Mouse (Mus musculus) splenic B cell, adult 2 months (primary cell): Measurements from ENCODE around the gene Shank2.

Source experiments
- DNase-seq: peaks from one replicate; pipeline ENCODE4 v3.0.0-alpha.2; 2011; ENCODE audit warnings: low read depth, low spot score
- H3K27me3 ChIP-seq: 2 replicates; pipeline ENCODE4 v1.6.1; 2012; ENCODE audit warnings: mild to moderate bottlenecking, low read length, moderate library complexity, mixed read lengths; ENCODE audit not compliant: control insufficient read depth, poor library complexity, insufficient read depth, severe bottlenecking
- H3K36me3 ChIP-seq: 2 replicates; pipeline ENCODE4 v1.6.1; 2012; ENCODE audit warnings: mild to moderate bottlenecking, low read length, moderate library complexity, mixed read lengths; ENCODE audit not compliant: control insufficient read depth, poor library complexity, insufficient read depth, severe bottlenecking

Gene Shank2

DNA sequence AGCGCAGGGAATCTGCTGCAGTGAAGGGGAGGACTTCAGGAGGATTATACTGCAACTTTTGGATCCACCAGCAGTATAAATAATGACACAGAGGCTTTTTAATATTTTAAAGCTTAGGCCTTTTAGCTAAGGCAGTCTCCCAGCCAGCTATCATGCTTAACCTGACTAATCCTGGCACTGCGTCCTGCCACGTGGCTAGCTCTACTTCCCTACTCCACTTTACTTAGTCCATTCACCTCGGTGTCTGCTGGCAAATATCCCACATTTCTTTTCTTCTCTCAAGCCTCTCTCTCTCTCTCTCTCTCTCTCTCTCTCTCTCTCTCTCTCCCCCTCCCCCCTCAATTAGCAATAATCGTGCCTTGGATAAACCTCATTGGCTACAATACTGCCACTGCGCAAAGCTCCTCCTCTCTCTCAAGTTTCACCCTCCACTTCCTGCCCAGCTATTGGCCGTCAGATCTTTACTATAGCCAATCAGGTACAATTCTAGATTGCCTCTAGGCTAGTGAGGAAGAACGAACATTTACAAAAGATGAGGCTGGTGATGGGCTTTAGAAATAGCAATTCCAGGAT lies 253.0 kb downstream of the Shank2 start:
- no peaks in the 10 kb centered on the region for H3K36me3 ChIP-seq

DNA sequence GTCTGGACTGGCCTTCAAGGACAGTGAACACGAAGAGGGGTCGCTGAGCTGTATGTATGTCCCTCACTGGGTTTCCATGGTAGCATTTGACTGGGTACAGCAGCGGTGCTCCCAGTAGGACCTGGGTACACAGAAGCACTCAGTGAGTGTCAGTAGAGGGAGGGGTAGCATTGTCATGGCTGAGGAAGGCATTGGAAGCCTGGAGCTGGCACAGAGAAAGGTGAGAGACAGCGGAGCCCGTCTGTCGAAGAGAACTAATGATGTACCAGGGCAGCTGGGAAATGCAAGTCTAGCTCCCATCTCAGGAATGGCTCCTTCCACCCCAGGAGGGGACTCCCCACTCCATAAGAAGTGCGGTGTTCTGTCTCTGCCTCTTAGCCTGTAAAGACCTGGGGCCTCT lies 256.1 kb downstream of the Shank2 start:
- no peak for DNase-seq
- no peaks in the 10 kb centered on the region for H3K36me3 ChIP-seq

More for the DNA sequence above, 253.0 kb downstream of the Shank2 start:
- no peak for DNase-seq
- no peaks in the 10 kb centered on the region for H3K27me3 ChIP-seq

DNA sequence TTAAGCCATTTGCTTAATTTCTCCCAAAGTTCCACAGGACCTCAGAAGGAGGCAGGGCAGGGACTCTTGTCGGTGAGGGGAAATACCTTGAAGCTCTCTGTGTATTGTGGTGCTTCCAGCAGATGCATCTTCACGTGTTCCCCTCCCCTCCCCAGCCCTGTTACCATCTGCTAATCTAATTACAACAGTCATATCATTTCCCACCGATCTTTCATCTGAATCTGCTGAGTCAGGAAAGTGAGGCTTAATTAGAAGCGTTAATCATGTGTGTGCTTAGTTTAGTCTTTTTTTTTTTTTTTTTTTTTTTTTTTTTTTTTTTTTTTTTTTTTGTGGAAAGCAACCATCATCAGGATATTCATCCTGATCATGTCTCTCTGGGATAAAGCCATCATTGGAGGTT lies 256.6 kb downstream of the Shank2 start:
- DNase-seq = no peak
- Histone ChIP-seq H3K27me3 (no peaks in the 10 kb centered on the region), H3K36me3 (no peaks in the 10 kb centered on the region)

More for the DNA sequence above, 256.1 kb downstream of the Shank2 start:
- no peaks in the 10 kb centered on the region for H3K27me3 ChIP-seq

DNA sequence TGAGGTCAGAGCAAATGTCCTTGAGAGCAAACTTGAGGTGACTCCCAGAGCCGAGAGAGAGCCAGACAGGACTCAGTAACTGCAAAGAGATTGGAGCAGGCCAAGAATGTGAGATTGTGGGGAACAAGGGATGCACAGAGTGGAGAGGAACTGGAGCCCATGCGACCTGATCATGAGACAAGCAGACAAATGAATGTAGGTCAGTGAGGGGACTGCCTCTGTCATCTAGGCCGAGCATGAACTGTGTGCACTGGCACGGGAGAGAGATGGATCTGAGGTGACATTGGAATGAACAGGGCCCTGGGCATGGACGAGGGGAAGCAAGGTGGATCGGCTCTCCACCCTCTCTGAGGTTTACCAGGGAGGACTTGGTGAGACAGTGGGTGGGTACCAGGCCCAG lies 260.9 kb downstream of the Shank2 start:
- H3K36me3 ChIP-seq = no peaks in the 10 kb centered on the region
- no peaks in the 10 kb centered on the region for H3K27me3 ChIP-seq
- no peak for DNase-seq

DNA sequence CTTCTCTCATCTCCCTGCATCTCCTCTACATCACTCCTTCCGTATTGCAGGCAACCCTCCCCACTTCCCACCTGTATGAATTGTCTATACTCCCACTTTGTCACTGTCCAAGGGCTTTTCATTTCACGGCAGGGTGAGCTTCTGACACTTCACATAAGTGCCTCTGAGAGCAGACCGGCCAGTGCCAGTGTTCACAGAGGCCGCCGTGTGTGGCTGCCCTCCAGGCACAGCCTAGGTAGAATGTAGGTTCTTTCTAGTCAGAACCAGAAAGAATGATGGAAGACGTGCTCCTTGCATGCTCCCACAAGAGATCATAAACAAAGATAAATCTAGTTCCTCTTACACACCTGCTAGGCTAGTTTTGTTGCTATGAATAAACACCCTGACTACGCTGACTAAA lies 265.0 kb downstream of the Shank2 start:
- Histone ChIP-seq H3K36me3 (no peaks in the 10 kb centered on the region), H3K27me3 (no peaks in the 10 kb centered on the region)
- no peak for DNase-seq

DNA sequence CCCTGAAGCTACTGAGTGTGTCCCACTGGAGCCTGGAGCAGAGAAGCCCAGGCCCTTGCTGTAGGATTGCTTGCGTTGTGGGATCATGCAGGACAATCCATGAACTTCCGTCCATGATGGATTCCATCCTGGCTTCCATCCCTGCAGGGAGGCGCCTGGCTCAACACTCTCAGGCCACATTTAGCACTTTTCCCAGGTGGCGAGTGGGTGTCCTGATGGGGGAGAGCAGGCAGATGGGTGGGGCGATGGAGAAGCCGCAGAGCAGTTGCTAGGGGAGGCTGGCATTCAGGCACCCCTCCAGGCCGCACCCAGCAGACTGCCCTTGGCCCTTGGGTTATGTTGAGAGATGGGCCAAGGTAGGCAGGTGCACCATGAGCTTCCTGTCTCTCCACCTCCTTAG lies 266.6 kb downstream of the Shank2 start:
- DNase-seq = no peak
- Histone ChIP-seq H3K36me3 (no peaks in the 10 kb centered on the region), H3K27me3 (no peaks in the 10 kb centered on the region)

DNA sequence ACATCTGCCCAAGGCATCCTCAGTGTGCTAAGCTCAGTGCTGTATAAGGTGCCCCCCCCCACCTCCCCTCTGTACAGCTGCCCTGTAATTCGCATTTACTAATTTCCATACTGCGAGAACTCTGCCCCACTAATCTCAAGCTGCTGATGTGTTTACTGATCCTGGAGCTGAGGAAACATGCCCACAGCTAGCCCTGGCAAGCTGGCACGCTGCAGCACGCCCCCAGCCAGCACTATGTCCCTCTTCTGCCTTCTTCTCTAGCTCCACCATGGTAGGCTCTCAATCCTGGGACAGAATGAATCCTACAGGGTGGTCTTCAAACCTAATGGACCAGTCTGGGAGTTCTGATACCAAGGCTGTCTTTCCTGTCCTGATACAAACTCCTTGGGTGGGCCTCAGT lies 267.1 kb downstream of the Shank2 start:
- Histone ChIP-seq H3K27me3 (no peaks in the 10 kb centered on the region), H3K36me3 (no peaks in the 10 kb centered on the region)
- DNase-seq = no peak

DNA sequence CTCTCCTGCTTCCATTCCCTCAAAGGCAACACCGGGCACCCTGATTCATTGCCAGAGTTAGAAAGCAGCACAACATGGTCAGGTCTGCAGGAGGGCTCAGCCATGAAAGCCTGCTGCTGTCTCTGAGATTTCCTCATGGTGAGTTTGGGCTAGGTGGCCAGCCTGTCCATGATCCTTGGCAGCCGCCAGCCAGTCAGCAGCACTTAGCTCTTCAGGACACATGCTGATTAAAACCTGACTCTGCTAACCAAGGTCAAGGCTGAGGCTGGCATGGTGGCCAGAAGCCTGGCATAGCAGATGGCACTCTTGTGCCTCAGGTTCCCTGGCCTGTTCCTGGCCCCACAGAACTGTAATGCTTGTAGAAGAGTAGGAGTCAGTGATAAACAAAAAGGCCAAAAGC lies 269.3 kb downstream of the Shank2 start:
- Histone ChIP-seq H3K27me3 (no peaks in the 10 kb centered on the region), H3K36me3 (no peaks in the 10 kb centered on the region)
- DNase-seq = no peak

DNA sequence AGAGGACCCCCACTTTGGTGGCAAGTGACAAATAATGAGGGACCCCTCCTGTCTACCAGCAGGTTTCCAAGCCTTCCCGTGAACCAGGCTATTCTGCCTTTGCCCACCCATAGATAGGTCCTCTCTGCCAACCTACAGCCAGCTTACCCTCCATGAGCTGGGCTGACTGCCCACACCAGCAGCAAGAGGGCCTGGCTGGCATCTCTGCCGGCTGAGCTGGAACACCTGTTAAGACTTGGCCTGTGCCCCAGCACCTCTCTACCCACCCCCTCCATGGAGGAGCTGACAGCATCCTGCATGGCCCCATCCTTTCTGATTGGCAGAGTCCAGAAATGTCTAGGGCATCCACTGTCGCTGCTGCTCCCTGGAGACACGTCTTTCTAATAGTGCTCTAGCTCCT lies 277.0 kb downstream of the Shank2 start:
- no peaks in the 10 kb centered on the region for H3K27me3 ChIP-seq
- no peak for DNase-seq
- no peaks in the 10 kb centered on the region for H3K36me3 ChIP-seq

DNA sequence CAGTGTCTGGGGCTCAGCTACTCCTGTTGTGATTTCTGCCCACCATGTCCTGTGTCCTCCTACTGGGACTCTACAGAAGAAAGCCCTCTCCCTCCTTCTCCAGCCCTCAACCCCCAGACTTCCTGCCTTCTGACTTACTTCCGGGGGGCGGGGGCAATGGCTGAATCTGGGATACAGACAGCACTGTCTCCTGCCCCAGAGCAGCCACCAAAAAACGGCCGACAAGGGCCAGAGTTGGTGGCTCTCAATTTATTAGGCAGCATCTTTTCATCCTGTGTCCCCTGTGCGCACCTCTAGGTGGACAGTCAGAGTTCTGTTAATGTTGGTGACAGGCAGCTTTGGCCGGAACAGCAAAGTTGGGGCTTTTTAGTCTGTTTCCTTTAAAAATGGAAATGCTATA lies 282.0 kb downstream of the Shank2 start:
- H3K36me3 ChIP-seq = no peaks in the 10 kb centered on the region
- H3K27me3 ChIP-seq = no peaks in the 10 kb centered on the region
- no peak for DNase-seq

DNA sequence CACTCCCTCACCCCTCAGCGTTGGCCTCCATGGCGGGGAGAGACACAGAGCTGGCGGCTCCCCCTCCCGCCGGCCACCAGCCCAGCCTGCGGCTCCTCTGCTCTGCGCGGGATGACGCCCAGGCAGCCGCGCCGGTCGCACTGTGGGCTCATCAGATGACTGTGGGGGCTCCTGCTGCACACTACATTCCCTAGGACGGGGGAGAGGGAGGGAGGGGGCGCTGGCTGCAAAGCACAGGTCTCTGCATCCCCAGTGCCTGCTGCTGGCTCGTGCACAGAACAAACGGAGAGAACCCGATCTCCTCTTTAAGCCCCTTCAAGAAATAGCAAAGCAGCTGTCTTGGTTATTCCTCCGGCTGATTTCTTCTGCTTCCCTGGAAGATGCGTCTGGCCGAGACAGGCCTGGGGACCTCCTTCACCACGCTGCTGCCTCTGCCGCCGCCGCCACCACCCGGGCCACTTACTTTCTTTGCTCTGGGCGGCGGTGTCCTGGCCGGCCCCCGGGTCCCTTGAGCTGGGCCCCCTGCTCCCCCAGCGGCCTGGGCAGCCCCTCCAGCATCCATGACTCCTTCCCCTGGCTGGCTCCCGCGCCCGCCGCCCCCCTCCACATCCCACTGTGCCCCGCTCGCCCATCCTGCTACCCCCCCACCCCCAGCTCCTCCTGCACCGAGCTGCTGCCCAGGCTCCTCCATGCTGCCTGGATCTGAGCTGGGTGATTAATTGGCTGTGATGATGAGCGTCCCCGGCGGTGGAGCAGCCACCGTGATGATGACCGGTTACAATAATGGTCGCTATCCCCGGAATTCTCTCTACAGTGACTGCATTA lies 282.7 kb downstream of the Shank2 start:
- Histone ChIP-seq H3K27me3 (no peaks in the 10 kb centered on the region), H3K36me3 (no peaks in the 10 kb centered on the region)
- no peak for DNase-seq

DNA sequence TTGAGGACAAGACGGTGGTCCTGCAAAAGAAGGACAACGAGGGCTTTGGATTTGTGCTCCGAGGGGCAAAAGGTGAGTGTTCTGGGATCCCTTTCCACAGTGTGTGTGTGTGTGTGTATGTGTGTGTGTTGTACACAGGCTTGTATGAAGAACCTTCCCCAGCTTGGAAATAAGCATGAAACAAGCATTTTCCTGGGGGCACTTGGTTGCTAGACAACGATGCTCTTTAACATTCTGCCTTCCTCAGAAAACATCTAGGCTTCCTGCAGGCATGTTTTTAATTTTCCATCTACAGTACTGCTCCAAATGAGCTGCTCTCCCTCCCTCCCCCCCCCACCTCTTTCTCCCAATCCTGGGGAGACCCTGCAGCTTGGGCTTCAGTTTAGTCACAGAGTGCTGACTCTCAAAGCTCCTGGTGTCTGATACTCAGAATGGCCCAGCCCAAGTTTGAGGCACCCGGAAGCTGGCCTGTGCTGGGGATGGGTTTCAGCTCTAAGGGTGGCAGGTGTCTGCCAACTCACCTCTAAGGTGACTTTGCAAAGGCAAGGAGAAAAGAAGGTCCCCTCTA lies 283.4 kb downstream of the Shank2 start:
- H3K27me3 ChIP-seq = no peaks in the 10 kb centered on the region
- no peak for DNase-seq
- no peaks in the 10 kb centered on the region for H3K36me3 ChIP-seq

DNA sequence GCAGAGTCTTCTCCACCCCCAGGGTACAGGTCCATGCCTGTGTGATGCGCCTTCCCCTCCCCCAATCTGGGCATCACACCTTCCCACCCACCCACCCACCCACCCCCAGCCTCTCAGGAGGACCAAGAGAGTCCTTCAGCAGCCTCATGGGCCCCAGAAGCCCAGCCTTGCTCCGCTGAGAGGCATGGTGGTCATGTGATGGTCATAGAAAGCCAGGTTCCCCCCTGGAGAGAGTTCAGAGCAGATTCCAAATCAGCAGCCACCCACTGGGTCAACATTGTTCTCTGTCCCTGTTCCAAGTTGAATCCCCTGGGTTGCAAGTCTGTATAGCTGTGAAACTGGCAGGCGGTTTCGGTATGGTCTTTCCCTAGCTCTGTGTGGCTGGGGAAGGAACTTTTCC lies 284.2 kb downstream of the Shank2 start:
- no peak for DNase-seq
- Histone ChIP-seq H3K27me3 (no peaks in the 10 kb centered on the region), H3K36me3 (no peaks in the 10 kb centered on the region)

DNA sequence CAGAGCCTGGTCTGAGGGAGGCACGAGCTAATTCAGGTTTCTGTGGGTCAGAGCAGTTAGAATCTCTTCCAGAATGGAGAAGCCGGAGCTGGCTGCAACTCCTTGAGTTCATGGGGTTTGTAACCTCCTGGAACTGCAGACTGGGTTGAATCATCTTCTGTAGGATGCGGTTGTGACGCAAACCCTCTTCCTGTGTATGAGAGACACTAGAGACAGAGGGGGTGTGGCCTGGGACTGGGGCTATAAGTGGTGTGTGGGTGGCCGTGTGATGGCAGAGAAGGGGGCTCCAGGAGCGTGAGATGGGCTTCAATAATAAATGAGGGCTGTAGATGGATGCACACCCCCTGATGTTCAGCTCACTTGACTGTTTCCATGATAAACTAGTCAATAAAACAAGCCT lies 286.3 kb downstream of the Shank2 start:
- H3K27me3 ChIP-seq = no peaks in the 10 kb centered on the region
- H3K36me3 ChIP-seq = no peaks in the 10 kb centered on the region
- DNase-seq = no peak

DNA sequence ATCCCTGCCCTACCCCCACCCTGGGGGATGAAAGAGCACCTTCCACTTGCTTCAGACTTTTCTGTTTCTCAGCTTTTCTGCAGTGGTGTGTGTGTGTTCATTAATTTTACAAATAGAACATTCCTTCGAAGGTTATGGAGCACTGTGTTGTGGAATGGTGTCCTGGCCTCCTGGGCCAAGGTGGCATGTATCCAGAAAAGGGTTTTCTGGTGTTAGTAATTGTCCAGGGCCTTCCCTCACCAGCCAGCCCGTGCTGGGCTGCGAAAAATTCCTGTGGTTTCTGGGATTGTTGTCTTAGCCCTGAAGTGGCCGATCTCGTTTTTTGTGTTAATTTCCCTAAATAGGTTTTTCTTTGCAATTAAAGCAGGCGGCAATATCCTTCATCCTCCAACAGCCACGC lies 289.8 kb downstream of the Shank2 start:
- DNase-seq = no peak
- no peaks in the 10 kb centered on the region for H3K36me3 ChIP-seq
- H3K27me3 ChIP-seq = no peaks in the 10 kb centered on the region
